Mouse (Mus musculus) fat pad, adult 2 months (tissue): ENCODE data around the gene Frat1.

Experiments used
- DNase-seq: peaks from one replicate; pipeline ENCODE4 v3.0.0-alpha.2; 2011; ENCODE audit warnings: low read depth, low spot score; ENCODE audit errors: extremely low read depth

Gene Frat1

DNA sequence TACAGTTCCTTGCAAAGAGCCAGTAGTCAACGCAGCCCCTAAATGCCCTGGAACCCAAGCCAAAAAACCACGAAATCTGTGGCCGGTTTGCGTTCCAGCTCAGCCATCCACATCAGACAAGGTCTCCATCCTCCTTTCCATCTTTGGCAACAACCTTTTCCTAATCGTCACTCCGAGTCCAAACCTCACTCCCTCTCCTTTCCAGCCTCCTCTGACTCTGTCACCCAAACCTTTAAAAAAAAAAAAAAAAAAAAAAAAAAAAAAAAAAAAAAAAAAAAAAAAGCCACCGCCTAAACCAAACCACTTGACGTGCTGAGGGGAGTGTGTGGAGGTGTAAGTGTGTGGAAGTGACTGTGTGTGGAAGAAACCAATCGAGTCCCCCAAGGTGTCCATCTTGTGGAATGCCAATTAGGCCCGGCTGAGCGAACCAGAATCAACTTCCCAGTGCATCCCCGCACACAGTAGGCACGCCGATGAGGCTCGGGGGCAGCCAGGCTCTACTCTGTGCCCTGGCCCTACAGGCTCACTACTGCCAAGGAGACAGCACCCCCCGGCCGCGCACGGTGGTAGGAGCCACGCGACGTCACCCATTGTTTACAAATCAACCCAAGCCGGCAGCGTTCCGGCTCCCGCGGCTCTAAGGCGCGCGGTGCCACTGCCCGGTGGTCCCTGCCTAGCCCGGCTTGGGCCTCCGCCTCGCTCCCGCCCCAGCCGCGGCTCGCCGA, at the start of gene Frat1:
Frat1 (plus strand) TSS at position 590 of the 725 bp plus-strand sequence.
- DNase-seq, result no peak

- DNase-seq, result no peak
Observed at GRCm38 (mm10) chr19:41786896-41787295, 42.9 kb upstream of the Frat1 start.

GRCm38 (mm10) chr19:41789110-41789961, 40.4 kb upstream of the Frat1 start:
- DNase-seq, result no peak

DNA sequence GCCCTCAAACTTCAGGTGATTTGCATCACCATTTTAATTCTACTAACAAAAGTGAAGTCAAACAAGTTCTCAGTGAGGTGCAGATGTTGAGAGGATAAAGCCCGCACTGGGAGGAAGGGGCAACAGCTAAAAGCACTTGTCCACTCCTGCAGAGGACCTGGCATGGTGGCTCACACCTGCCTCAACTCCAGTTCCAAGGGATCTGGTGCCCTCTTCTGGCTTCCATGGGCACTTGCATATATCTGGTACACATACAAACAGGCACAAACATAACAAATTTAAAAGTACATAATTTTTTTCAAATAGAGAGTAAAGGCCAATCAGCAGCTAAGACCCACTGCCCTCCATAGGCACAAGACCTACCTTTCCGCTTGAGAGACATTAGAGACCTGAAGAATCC, 38.4 kb upstream of the Frat1 start:
- DNase-seq, result no peak

- DNase-seq, result no peak
Observed at GRCm38 (mm10) chr19:41792934-41793486, 36.8 kb upstream of the Frat1 start.

GRCm38 (mm10) chr19:41794017-41794416, 35.8 kb upstream of the Frat1 start:
- no peak for DNase-seq

DNA sequence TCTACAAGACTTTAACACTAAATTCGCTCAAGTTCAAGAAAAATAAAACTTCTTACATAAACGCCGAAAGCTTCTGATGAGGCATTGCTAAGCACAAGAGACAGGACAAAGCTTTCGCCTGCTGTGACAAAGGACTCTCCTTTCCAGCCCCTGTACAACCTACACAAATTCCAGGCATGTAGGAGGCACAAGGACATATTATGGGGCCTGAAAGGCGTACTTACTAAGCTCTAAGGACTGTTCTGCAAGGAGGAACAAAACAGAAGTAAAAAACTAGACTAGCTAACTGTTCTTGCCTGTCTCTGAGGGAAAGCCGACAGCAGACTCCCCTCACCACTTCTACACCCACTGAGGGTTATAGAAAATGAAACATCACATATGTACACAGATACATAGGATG, 34.9 kb upstream of the Frat1 start:
- DNase-seq, result no peak

DNA sequence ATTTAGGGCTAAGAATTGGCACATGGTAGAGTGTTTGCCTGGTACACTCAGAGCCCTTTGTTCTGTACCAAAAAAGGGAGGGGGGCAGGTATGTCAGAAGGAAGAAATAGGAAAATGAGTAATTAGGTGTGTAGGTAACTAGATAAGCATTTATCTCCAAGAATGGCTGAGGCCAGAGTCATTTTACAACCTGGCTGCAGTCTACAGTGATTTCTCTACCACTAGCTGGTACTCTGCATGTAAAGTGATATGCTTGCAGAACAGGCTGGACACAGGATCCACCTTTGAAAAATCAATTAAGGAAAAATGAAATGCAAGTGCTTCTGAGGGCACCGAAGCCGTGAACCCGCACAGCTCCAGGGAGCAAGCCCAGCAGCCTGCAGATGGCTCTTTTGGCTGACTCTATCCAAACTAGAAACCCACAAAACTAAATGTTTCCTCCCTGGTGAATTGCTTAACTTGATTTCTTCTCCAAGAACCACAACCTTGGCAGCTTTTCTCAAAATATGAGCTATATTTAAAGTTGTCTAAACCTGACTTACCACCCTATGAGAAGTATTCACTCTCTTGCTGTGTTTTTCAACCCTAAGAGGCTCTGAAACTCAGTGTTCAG, 33.5 kb upstream of the Frat1 start:
- DNase-seq, result no peak

DNA sequence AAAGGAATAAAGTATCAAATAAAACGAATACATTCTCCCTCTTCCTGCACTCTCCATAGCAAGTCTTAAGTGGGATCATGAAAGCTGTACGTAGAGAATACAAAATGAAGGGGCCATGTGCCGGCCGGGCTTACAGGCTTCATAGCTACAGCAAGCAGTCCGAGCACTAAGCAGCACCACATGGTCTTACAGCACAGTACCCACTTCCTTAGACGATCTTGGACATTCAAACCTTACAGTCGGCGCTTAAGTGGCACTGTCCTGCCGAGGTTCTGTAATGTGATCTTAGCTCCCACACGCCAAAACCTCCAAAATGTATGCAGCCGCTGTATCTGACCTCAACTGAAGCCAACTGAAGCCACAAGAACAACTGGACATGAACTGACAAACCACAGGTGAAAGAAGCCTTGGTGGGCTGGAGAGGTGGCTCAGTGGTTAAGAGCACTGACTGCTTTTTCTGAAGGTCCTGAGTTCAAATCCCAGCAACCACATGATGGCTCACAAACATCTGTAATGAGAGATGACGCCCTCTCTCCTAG, 32.9 kb upstream of the Frat1 start:
- no peak for DNase-seq

- DNase-seq, result no peak
Observed at GRCm38 (mm10) chr19:41797536-41797935, 32.2 kb upstream of the Frat1 start.

GRCm38 (mm10) chr19:41800451-41800850, 29.3 kb upstream of the Frat1 start:
- DNase-seq, result no peak

GRCm38 (mm10) chr19:41800986-41801741, 28.6 kb upstream of the Frat1 start:
- no peak for DNase-seq

DNA sequence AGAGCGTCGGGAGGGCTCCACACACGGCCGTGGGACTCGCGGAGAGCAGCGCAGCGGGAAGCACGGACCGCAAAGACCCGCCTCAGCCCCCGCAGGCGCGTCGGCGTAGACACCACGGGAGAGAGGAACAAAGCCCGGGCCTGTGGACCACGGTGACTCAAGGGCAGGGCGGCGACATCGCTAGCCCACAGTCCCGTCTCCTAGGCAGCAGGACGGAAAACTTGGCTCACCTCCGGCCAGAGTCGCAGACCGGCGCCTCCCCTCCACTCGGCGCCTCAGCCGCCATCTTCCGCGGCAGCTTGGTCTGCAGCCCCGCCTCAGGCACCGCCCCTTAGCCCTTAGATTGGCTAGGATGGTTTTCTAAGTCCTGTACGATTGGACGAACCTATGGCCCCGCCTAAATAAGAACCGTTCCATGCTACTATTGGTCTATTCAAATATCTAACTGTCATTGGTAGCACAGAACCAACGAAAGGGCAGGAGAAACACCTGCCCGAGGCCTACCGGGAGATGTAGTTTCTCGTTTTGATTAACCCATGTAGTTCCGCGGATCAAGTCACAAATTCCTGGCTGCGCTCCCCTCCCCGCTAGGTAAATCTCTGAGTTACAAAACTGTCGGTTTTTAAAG, 27.9 kb upstream of the Frat1 start, which contains the start of gene Arhgap19:
Arhgap19 (minus strand) TSS at position 306 of the 628 bp plus-strand sequence.
- peak; percentile 85 for DNase-seq

GRCm38 (mm10) chr19:41803322-41803721, 26.4 kb upstream of the Frat1 start:
- no peak for DNase-seq

- no peak for DNase-seq
Observed at GRCm38 (mm10) chr19:41805831-41806230, 23.9 kb upstream of the Frat1 start.

GRCm38 (mm10) chr19:41807497-41807896, 22.3 kb upstream of the Frat1 start:
- DNase-seq, result no peak

GRCm38 (mm10) chr19:41808104-41808634, 21.6 kb upstream of the Frat1 start:
- DNase-seq, result no peak

GRCm38 (mm10) chr19:41810074-41810473, 19.7 kb upstream of the Frat1 start:
- DNase-seq, result no peak

- DNase-seq, result no peak
Observed at GRCm38 (mm10) chr19:41812525-41812924, 17.2 kb upstream of the Frat1 start.

DNA sequence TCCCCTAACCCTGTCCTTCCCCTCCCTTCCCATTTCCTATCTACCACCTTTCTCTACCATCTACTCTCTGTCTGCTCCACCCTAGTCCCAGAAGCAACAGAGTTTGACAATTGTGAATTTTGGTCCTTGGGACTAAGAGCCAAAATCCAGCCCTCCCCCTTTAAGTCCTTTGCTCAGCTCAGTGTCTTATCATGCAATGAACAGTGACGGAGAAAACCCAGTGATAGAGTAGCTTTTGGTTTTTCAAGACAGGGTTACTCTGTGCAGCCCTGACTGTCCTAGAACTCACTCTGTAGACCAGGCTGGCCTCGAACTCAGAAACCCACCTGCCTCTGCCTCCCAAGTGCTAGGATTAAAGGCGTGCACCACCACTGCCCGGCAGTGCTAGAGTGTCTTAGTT, 16.4 kb upstream of the Frat1 start:
- no peak for DNase-seq
